Mouse (Mus musculus) embryonic fibroblast, embryonic 13.5 days (primary cell): ENCODE data around the gene Zkscan8.

ENCODE experiments used
- CTCF ChIP-seq: IDR thresholded peaks from 2 replicates; pipeline ENCODE4 v1.5.1; 2011; ENCODE audit warnings: mild to moderate bottlenecking, control low read depth, low read length, moderate library complexity, borderline replicate concordance; ENCODE audit not compliant: insufficient read depth
- POLR2A ChIP-seq: IDR thresholded peaks from 2 replicates; pipeline ENCODE4 v1.6.1; 2011; ENCODE audit warnings: low read depth, mild to moderate bottlenecking, control low read depth, low read length, moderate library complexity

DNA sequence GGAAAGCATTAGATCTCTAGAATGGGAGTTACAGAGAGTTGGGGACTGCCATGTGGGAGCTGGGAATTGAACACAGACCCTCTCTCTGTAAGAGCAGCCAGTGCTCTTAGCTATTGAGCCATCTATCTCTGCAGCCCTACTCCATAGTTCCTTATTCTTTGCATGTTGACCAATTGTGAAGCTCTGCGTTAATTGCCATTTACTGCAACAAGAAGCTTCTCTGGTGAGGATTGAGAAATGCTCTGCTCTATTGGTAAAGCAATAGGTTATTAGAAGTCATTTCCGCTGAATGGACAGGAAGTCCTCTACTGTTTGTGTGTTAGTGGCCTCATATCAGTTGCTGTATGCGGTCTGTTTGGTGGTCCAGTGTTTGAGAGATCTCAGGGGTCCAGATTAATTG lies 18.6 kb upstream of the Zkscan8 start:
- no peak for TF ChIP-seq CTCF
- no peak for TF ChIP-seq POLR2A
